Mouse (Mus musculus): ENCODE measurements around the gene Pgpep1l. TPM values are rescaled to one million over a fixed set of nuclear protein-coding genes. Genes with fewer than 3 reads are reported as not detected.

The Pgpep1l gene
- polyA plus RNA-seq, 1 experiment from 2014 or later: not detected

- ATAC-seq (no peak), DNase-seq (ENCODE audit: low spot score) (no peak)
- peaks cover 76% of the 10 kb centered on the region for H3K36me3 ChIP-seq (ENCODE audit: control insufficient read depth, insufficient read depth, low read length)
- H3K4me3 ChIP-seq (ENCODE audit: low read depth, low read length): no peak overlapping the region
- no peak overlapping the region for H3K27ac ChIP-seq (ENCODE audit: low read depth, low read length)
- no peak overlapping the region for H3K4me2 ChIP-seq (ENCODE audit: low read length)
- H3K27me3 ChIP-seq (replicated peaks; ENCODE audit: control insufficient read depth, insufficient read depth, low read length): no peaks in the 10 kb centered on the region
- no peak overlapping the region for H3K9ac ChIP-seq (ENCODE audit: low read length)
- no peaks in the 10 kb centered on the region for H3K4me1 ChIP-seq (ENCODE audit: control insufficient read depth, insufficient read depth, low read length)
- no peaks in the 10 kb centered on the region for H3K9me3 ChIP-seq (replicated peaks; ENCODE audit: control insufficient read depth, low read length)
- WGBS: 95% methylated on average over 7 of the region's 7 CpGs
Observed at GRCm38 (mm10) chr7:68199609-68200008, 64.4 kb downstream of the Pgpep1l start.

- Histone ChIP-seq H3K4me3 (ENCODE audit: low read depth, low read length) (no peak overlapping the region), H3K27me3 (replicated peaks; ENCODE audit: control insufficient read depth, insufficient read depth, low read length) (no peaks in the 10 kb centered on the region)
- WGBS: 89% methylated on average over 15 of the region's 15 CpGs
Observed at GRCm38 (mm10) chr7:68193958-68194695, 69.9 kb downstream of the Pgpep1l start.

GRCm38 (mm10) chr7:68189691-68190456, 74.2 kb downstream of the Pgpep1l start:
- H3K36me3 ChIP-seq (ENCODE audit: control insufficient read depth, insufficient read depth, low read length): peaks cover 72% of the 10 kb centered on the region
- WGBS: 95% methylated on average over 13 of the region's 13 CpGs

More at GRCm38 (mm10) chr7:68193958-68194695, 69.9 kb downstream of the Pgpep1l start:
- Histone ChIP-seq H3K9ac (ENCODE audit: low read length) (no peak overlapping the region), H3K4me1 (ENCODE audit: control insufficient read depth, insufficient read depth, low read length) (no peaks in the 10 kb centered on the region), H3K27ac (ENCODE audit: low read depth, low read length) (no peak overlapping the region), H3K9me3 (replicated peaks; ENCODE audit: control insufficient read depth, low read length) (no peaks in the 10 kb centered on the region), H3K36me3 (ENCODE audit: control insufficient read depth, insufficient read depth, low read length) (peaks cover 67% of the 10 kb centered on the region), H3K4me2 (ENCODE audit: low read length) (no peak overlapping the region)
- ATAC-seq: no peak
- no peak for DNase-seq (ENCODE audit: low spot score)

GRCm38 (mm10) chr7:68189211-68189610, 74.8 kb downstream of the Pgpep1l start:
- DNase-seq (ENCODE audit: low spot score): no peak
- H3K27me3 ChIP-seq (replicated peaks; ENCODE audit: control insufficient read depth, insufficient read depth, low read length): no peaks in the 10 kb centered on the region
- H3K4me3 ChIP-seq (ENCODE audit: low read depth, low read length): no peak overlapping the region
- H3K27ac ChIP-seq (ENCODE audit: low read depth, low read length): no peak overlapping the region
- peaks cover 72% of the 10 kb centered on the region for H3K36me3 ChIP-seq (ENCODE audit: control insufficient read depth, insufficient read depth, low read length)
- H3K9ac ChIP-seq (ENCODE audit: low read length): no peak overlapping the region
- no peaks in the 10 kb centered on the region for H3K9me3 ChIP-seq (replicated peaks; ENCODE audit: control insufficient read depth, low read length)
- no peak for ATAC-seq
- H3K4me2 ChIP-seq (ENCODE audit: low read length): no peak overlapping the region
- WGBS: 88% methylated on average over 6 of the region's 6 CpGs
- H3K4me1 ChIP-seq (ENCODE audit: control insufficient read depth, insufficient read depth, low read length): no peaks in the 10 kb centered on the region

More at GRCm38 (mm10) chr7:68189691-68190456, 74.2 kb downstream of the Pgpep1l start:
- no peaks in the 10 kb centered on the region for H3K4me1 ChIP-seq (ENCODE audit: control insufficient read depth, insufficient read depth, low read length)
- H3K4me3 ChIP-seq (ENCODE audit: low read depth, low read length): no peak overlapping the region
- no peak for DNase-seq (ENCODE audit: low spot score)
- H3K9me3 ChIP-seq (replicated peaks; ENCODE audit: control insufficient read depth, low read length): no peaks in the 10 kb centered on the region
- H3K27me3 ChIP-seq (replicated peaks; ENCODE audit: control insufficient read depth, insufficient read depth, low read length): no peaks in the 10 kb centered on the region
- H3K27ac ChIP-seq (ENCODE audit: low read depth, low read length): no peak overlapping the region
- ATAC-seq: no peak
- no peak overlapping the region for H3K9ac ChIP-seq (ENCODE audit: low read length)
- no peak overlapping the region for H3K4me2 ChIP-seq (ENCODE audit: low read length)

Other genes with a start within 250 kb of the Pgpep1l start
- 0.10 and 0.11 TPM in 2 replicates for gene Fam169b, start 9.6 kb upstream of the Pgpep1l start, polyA plus RNA-seq (2014; fragmentation: Nextera tagmentation; extraction: Ambion mirVana)

Measured in forebrain, embryonic 14.5 days (tissue).